Mouse (Mus musculus): Measurements from ENCODE around the gene Nfia.
A peak's percentile ranks its signal among the peaks of the same experiment; 100 is the strongest.

The Nfia gene

DNA sequence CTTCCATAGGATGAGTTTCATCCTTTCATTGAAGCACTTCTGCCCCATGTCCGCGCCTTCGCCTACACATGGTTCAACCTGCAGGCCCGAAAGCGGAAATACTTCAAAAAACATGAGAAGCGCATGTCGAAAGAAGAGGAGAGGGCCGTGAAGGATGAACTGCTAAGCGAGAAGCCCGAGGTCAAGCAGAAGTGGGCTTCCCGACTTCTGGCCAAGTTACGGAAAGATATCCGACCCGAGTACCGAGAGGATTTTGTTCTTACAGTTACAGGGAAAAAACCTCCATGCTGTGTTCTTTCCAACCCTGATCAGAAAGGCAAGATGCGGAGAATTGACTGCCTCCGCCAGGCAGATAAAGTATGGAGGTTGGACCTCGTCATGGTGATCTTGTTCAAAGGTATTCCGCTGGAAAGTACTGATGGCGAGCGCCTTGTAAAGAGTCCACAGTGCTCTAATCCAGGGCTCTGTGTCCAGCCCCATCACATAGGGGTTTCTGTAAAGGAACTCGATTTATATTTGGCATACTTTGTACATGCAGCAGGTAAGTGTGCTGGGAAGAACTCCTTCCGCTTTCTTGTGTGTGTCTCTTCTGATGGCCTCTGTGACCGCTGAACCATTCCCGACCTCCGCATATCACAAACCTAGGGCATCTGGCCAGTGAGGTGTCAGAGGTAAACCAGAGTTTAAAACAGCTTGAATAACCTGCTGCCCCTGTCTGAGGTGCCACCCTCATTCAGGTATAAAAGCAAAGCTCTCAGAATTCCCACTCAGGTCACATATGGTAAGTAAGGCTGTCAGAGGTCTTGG, 10.7 kb downstream of the Nfia start:
- DNase-seq (ENCODE audit: low spot score in 2 of 2), result no peak

DNA sequence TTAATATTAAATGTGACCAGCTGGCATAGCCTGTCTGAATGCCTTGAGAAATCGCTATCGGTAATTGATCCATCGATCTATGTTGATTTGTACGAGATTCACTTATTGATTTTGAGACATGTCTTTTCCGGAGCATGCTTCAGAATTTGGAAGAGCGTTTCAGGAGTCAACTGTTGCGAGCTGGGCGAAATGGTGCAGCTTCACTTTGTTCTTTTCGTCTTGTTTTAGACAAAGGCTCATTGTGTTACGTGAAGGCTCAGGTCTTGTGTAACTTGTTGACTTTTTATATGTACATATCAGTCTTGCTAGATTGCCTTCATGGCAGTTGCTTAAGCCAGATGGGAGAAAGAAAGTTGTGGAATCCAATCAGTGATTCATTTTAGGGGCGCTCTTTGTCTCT, 11.7 kb downstream of the Nfia start:
- no peak for DNase-seq (ENCODE audit: low spot score in 2 of 2)

DNA sequence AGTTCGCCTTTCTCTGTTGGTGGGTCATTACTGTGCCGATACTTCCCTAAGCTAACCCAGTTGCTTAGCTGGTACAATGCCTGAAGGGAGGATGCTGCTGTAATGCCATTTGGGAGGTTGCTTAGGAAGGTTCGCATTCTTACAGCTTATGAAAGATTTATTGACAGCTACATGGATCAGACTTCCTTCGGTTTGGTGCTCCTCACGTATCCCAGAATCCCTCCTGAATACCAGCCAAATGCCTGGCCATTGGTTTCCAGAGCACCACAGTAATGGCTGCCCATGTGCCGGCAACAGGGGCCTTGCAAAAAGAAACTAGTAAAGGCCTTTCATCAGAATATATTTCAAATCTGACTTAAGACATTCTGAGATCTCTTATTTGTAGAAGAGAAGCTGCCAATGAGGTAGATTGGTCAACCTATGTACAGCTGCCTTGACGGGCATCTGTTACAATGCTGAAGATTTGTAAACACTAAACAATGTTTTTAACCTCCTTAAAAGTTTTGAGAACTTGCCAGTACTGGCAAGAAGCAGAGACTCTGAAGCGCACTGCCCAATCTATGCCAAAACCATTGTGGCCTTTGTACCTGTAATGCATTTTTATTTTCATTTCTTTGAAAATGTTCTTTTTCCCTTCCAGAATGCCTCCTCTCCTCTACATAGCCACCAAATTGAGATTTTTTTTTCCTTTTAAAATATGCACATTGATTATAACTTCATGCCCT, 13.2 kb downstream of the Nfia start:
- DNase-seq (ENCODE audit: low spot score in 2 of 2), result peak in 1 of 2 experiments; percentile 46

DNA sequence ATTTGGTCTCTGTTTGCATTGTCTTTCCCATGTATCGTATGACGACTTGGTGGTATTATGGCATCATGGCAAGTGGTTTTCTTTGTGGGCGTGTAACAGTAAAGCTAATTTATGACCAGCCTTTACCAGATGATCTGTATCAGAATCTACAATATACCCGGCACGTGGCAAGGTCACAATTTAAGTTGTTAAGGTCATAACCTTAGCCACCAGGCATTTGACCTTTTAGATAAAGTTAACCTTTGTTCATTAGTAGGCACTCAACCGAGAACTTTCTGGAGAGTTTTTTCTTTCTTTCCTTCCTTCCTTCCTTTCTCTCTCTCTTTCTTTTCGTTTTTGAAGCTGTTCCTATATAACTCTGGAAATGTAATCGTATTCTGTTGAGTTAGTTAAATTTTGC, 14.0 kb downstream of the Nfia start:
- no peak for DNase-seq (ENCODE audit: low spot score in 2 of 2)

- peak in 1 of 2 experiments; percentile 48 for DNase-seq (ENCODE audit: low spot score in 2 of 2)
Measured at GRCm38 (mm10) chr4:97787515-97787914, 15.0 kb downstream of the Nfia start.

DNA sequence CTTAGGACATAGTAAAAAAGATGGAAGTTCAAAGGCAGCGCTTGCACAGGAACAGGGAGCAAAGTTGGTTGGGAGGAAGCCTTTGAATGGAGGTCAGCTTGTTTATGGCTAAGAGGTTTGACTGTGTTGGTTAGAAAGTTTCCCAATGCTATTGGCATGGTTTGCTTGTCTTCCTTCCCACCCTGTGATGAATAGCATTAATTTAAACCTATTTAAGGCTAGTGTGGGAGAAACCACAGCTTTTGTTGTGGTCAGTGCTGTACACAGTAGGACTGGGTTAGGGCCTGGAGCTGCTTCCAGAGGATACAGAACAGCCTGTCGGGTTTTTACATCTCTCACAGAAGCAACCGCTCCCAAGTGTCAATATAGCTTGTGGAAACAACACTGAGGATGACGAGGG, 16.0 kb downstream of the Nfia start:
- no peak for DNase-seq (ENCODE audit: low spot score in 2 of 2)

GRCm38 (mm10) chr4:97793931-97794330, 21.4 kb downstream of the Nfia start:
- DNase-seq (ENCODE audit: low spot score in 2 of 2), result no peak

DNA sequence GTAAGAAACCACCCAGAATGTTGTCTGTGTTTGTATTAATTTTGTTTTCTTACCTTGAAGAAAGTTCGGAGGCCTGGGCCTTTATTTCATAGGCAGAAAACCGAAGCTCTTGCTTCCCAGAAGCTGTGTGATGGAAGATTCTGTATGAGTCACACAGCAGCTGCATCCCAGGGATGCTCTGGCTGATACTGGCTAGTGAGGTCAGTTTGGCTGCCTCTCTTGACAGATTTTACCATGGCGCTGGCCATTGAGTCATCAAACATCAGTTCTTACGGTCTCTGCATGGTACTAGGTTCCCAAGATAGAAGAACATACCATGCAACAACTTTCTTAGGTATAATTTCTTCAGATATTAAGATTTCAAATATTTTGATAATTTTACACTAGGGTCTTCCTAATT, 22.3 kb downstream of the Nfia start:
- DNase-seq (ENCODE audit: low spot score in 2 of 2), result no peak

DNA sequence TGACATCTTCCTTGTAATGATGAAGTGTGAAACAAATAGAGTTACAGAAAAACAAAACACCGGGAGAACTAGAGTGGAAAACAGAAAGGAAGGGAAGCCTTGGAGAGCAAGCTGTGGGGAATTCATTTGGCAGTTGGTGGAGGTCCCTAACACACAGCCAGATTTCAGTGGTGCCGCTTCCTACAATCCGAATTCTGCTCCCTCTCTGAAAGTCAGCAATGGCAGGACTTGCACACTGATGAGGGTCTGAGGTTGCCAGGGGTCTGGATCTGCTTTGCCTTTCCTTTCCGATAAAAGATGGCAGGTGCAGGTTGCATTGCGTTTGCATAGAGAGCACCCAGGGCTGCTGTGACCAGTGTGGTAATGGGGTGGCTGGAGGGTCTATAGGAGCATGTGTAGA, 23.4 kb downstream of the Nfia start:
- DNase-seq (ENCODE audit: low spot score in 2 of 2), result no peak

DNA sequence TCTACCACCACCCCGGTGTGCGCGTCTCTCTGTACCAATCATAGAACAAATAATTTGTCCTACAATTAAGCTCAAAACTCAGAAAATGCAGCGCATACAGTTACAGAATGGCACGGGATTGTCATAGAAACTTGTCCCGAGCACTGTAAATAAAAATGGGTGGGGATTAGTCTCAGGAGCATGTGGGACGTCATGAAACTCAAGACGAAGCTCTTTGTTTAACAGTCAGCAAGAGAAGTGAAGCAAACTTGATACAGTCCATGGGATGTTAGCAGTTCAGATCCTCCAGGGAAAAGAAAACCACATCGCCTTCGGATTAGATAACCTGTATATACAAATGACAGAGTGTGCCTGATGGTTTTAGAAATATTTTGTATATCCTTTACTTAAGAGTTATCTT, 24.0 kb downstream of the Nfia start:
- DNase-seq (ENCODE audit: low spot score in 2 of 2), result no peak

DNA sequence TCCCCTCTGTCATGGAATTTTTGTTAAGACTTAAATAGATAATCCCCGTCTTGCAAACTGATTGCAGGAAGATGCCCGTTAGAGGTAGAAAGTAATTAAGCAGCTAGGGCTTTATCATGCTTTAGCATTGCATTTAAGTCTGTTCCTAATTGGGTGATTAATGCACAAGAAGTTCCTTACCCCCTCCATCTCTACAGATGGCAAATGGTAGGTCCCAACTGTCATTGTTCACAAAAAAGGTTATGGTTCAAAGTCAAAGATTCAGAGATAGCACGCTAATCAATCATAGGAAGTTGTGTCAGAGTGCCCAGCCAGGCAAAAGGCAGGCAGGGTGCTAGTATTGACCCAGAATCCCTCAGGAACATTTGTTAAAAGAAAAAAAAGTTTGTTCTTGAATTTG, 31.3 kb downstream of the Nfia start:
- DNase-seq (ENCODE audit: low spot score in 2 of 2), result no peak

GRCm38 (mm10) chr4:97804638-97805037, 32.1 kb downstream of the Nfia start:
- DNase-seq (ENCODE audit: low spot score in 2 of 2), result no peak

DNA sequence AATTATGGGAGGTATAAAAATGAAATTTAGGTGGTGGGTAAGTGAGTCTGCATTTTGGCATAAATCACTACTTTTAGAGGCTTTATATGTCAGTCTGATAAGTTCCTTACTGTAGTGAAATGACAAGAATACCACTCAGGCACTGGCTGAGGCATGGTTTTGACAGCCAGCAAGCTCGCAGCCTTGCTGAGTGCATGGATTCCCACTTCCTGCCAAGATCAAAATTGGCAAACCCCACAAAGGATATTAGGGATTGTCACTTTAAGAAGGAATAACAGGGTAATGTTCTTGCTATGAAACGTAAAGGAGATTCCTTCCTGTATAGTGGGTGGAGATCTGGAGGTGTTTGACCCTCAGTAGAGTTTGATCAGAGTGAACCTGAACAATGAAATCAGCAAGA, 32.7 kb downstream of the Nfia start:
- no peak for DNase-seq (ENCODE audit: low spot score in 2 of 2)

DNA sequence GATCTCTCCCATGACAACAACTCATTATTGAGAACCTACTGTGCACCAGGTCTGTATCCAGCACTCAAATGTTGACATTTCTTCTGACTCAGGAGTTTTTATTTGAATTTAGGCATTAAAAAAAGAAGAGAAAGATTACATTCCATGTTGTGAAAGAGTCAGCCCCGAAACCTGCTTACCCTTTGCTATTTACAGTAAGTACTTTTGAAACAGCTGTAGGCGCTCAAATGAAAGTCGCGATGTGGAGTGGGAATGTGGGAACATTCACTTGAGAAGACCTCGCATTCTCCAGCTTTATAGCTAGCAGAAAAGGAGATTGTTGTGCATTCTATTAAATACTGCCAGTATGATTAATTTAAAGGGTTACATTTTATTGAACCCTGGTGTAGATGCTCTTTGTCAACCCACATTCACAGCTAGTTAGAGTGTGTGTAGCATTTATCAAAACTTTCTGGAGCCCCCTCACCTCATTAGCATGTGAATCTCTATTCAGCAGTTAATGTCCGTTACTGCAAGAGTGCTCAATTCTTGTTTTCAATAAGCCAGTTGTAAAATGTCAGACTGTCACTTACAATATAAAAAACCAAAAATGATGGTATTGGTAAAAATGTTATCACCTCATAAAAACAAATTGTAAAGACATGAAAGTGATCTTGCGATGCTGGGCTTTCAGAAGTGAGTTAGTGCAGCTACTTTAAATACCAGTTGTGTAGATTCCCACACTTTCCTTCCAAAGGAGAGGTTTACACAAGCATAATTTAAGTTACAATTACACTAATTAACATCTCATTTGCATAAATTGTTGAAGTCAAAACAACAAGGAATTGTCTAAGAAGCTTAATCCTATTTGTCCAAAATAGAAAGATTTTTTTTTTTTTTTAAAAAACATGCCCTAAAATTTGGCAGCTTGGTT, 33.6 kb downstream of the Nfia start:
- no peak for DNase-seq (ENCODE audit: low spot score in 2 of 2)

GRCm38 (mm10) chr4:97806924-97807323, 34.4 kb downstream of the Nfia start:
- no peak for DNase-seq (ENCODE audit: low spot score in 2 of 2)

GRCm38 (mm10) chr4:97808885-97809284, 36.4 kb downstream of the Nfia start:
- DNase-seq (ENCODE audit: low spot score in 2 of 2), result no peak

GRCm38 (mm10) chr4:97809582-97810295, 37.2 kb downstream of the Nfia start:
- no peak for DNase-seq (ENCODE audit: low spot score in 2 of 2)

DNA sequence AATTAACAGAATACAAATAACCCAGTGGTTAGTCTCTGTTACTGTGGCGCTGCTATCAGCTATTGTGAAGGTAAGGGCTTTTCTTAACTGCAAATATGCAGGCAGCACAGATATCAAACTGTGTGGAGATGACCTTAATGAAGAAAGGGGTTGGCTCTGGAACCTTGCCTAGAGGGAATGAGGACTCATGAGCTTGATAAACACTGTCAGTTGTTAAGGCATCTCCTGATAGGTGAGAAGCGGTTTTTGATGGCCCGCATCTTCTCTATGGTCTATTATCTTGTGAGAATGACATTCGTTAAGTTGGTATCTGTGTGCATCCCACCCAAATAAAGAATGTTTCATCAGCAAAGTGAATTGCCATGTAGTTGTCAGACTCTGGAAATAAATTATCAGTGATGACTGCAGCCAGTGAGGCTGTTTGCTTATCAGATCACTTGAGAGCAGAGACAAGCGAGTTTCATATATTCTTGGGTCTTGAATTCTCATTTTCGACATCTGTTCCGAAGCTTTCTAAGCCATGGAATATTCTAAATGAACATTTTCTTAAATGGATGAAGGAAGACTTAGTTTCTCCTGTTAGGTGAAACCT, 37.9 kb downstream of the Nfia start:
- no peak for DNase-seq (ENCODE audit: low spot score in 2 of 2)

- DNase-seq (ENCODE audit: low spot score in 2 of 2), result no peak
Measured at GRCm38 (mm10) chr4:97813035-97813434, 40.5 kb downstream of the Nfia start.

- DNase-seq (ENCODE audit: low spot score in 2 of 2), result no peak
Measured at GRCm38 (mm10) chr4:97813996-97814395, 41.5 kb downstream of the Nfia start.

- DNase-seq (ENCODE audit: low spot score in 2 of 2), result no peak
Measured at GRCm38 (mm10) chr4:97814515-97814914, 42.0 kb downstream of the Nfia start.

Measured in right cerebral cortex, postnatal 10 days (tissue).